Mouse (Mus musculus) testis, adult 2 months (tissue): ENCODE measurements at regions not wholly inside any gene's neighbourhood (a gene's known extent, or its start where the extent isn't known, plus 50 kb on each side); places are given as distances from the start of the nearest gene placed in this dataset.

Experiments
- H3K27ac ChIP-seq: fragments of 200-500 bp; 2 replicates; pipeline ENCODE4 v1.5.1; 2012; ENCODE audit warnings: low read depth, low read length; ENCODE audit not compliant: control insufficient read depth, insufficient read depth
- H3K27me3 ChIP-seq: fragments of 200-500 bp; 2 replicates; pipeline ENCODE4 v1.6.1; 2012; ENCODE audit warnings: mild to moderate bottlenecking, low read length, moderate library complexity; ENCODE audit not compliant: control insufficient read depth, insufficient read depth
- H3K36me3 ChIP-seq: fragments of 200-500 bp; 2 replicates; pipeline ENCODE4 v1.6.1; 2012; ENCODE audit warnings: mild to moderate bottlenecking, low read length; ENCODE audit not compliant: control insufficient read depth, insufficient read depth
- H3K4me1 ChIP-seq: fragments of 200-500 bp; 2 replicates; pipeline ENCODE4 v1.6.1; 2012; ENCODE audit warnings: low read length; ENCODE audit not compliant: control insufficient read depth, insufficient read depth
- H3K4me3 ChIP-seq: fragments of 200-500 bp; 2 replicates; pipeline ENCODE4 v1.5.1; 2012; ENCODE audit warnings: low read depth, mild to moderate bottlenecking, low read length, moderate library complexity, mixed read lengths; ENCODE audit not compliant: control insufficient read depth
- CTCF ChIP-seq: fragments of 200-500 bp; IDR thresholded peaks from 2 replicates; pipeline ENCODE4 v1.5.1; 2012; ENCODE audit warnings: low read depth, mild to moderate bottlenecking, inconsistent platforms, low read length, moderate library complexity; ENCODE audit not compliant: control insufficient read depth, insufficient read depth, insufficient replicate concordance
- POLR2A ChIP-seq: fragments of 200-500 bp; IDR thresholded peaks from 2 replicates; pipeline ENCODE4 v1.6.1; 2012; ENCODE audit warnings: low read depth, mild to moderate bottlenecking, inconsistent platforms, low read length, moderate library complexity; ENCODE audit not compliant: control insufficient read depth

- Histone ChIP-seq H3K4me1 (peaks cover 9% of the 10 kb centered on the region), H3K4me3 (no peak overlapping the region), H3K27me3 (no peaks in the 10 kb centered on the region), H3K36me3 (no peaks in the 10 kb centered on the region), H3K27ac (no peak overlapping the region)
- no peak for TF ChIP-seq CTCF
- TF ChIP-seq POLR2A, result no peak
Measured at GRCm38 (mm10) chr14:118422351-118423001, 155.7 kb downstream of the Gm9376 start.

GRCm38 (mm10) chr14:118423269-118423668, 156.5 kb downstream of the Gm9376 start:
- no peak overlapping the region for H3K4me3 ChIP-seq
- no peak overlapping the region for H3K27ac ChIP-seq
- H3K27me3 ChIP-seq, result no peaks in the 10 kb centered on the region
- no peak for TF ChIP-seq POLR2A
- no peak for TF ChIP-seq CTCF
- no peaks in the 10 kb centered on the region for H3K36me3 ChIP-seq
- H3K4me1 ChIP-seq, result peaks cover 9% of the 10 kb centered on the region

GRCm38 (mm10) chr14:118426562-118426961, 159.8 kb downstream of the Gm9376 start:
- H3K4me3 ChIP-seq, result no peak overlapping the region
- no peaks in the 10 kb centered on the region for H3K36me3 ChIP-seq
- no peak overlapping the region for H3K27ac ChIP-seq
- peaks cover 7% of the 10 kb centered on the region for H3K4me1 ChIP-seq
- no peaks in the 10 kb centered on the region for H3K27me3 ChIP-seq
- no peak for TF ChIP-seq CTCF
- TF ChIP-seq POLR2A, result no peak

GRCm38 (mm10) chr14:118430286-118430685, 163.5 kb downstream of the Gm9376 start:
- Histone ChIP-seq H3K4me3 (no peak overlapping the region), H3K27me3 (no peaks in the 10 kb centered on the region), H3K36me3 (no peaks in the 10 kb centered on the region), H3K27ac (no peak overlapping the region), H3K4me1 (peaks cover 4% of the 10 kb centered on the region)
- TF ChIP-seq CTCF, result no peak
- no peak for TF ChIP-seq POLR2A

GRCm38 (mm10) chr14:118430740-118431139, 164.0 kb downstream of the Gm9376 start:
- Histone ChIP-seq H3K4me3 (no peak overlapping the region), H3K36me3 (no peaks in the 10 kb centered on the region), H3K4me1 (peaks cover 4% of the 10 kb centered on the region), H3K27me3 (no peaks in the 10 kb centered on the region), H3K27ac (no peak overlapping the region)
- TF ChIP-seq POLR2A (no peak), CTCF (no peak)

GRCm38 (mm10) chr14:118431241-118431882, 164.6 kb downstream of the Gm9376 start:
- Histone ChIP-seq H3K4me1 (no peaks in the 10 kb centered on the region; the same call in 1 of the 2 replicates), H3K36me3 (no peaks in the 10 kb centered on the region), H3K4me3 (no peak overlapping the region), H3K27me3 (no peaks in the 10 kb centered on the region), H3K27ac (no peak overlapping the region)
- TF ChIP-seq CTCF (no peak), POLR2A (no peak)
